ENCODE assay signal across 11 mouse cellular contexts in the genomic region with DNA sequence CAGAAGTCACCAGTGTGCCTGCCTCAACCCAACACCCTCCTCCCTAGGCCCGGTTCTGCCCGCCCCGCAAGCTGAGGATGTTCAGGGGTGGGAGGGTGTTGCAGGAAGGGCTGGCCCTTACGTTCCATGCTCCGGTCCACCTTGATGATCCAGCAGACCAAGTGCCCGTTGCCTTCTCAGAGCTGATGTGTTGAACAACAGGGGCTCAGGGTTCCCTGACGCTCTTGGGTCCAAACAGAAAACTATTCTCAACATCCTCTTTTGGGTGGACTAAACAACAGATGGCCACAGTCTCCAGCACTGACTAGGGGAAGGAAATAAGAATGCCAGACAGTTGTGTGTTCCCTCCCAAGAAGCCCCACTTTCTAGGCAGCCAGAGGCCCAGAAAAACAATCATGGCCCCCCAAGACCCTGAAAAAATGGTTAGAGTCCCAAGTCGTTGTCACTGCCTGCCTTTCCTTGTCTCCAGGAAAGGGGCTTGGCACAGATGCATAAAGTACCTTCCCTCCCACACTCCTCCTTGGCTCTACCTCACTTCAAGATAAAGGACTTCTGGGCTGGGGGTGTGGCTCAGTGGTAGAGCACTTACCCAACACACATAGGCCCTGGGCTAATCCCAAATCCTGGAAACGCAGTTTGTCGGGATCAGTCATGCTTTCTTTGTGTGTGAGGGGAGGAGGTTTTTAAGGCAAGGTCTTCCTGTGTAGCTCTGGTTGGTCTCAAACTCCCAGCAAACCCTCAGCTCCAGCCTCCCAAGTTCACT. TPM values are rescaled to one million over a fixed set of nuclear protein-coding genes. Genes with fewer than 3 reads are reported as not detected.
DNase-seq lines count a peak whose midpoint lies in the region; ATAC-seq and TF ChIP-seq lines count a peak whose summit lies in the region.
"Had no signal": no experiment of that assay in that cellular context is flagged by ENCODE, and none has a peak within 500 bp of the region (broad histone marks: within the 10 kb centered on the region; RNA-seq: fewer than 3 reads in every experiment).

No protein-coding gene starts in this region.

- 0 out of 2 replicates have a peak, but pooled peaks cover 3% of the 10 kb centered on the region for H3K27me3 ChIP-seq in lung, postnatal 0 days (replicated peaks; ENCODE audit: insufficient read depth, low read length)

- no peaks in the 10 kb centered on the region for H3K4me1 ChIP-seq in cortical plate, adult 2 months (ENCODE audit: control insufficient read depth, insufficient read depth, low read length)
- H3K4me1 ChIP-seq in lung, postnatal 0 days (ENCODE audit: insufficient read depth, low read depth, low read length) = peaks cover under 1% of the 10 kb centered on the region; the same call in 1 of the 2 replicates

- ATAC-seq in lung, postnatal 0 days = peak; percentile 87
- ATAC-seq: intestine, embryonic 16.5 days had no signal

- TF ChIP-seq POLR2A in cortical plate, adult 2 months (IDR thresholded peaks at IDR 0.05; ENCODE audit: extremely low read depth, insufficient read depth, low read length) = no peak

- peak; percentile 45 for DNase-seq in thymus, postnatal 14 days
- DNase-seq in thymus, postnatal 36 days = no peak
- peak; percentile 86 for DNase-seq in lung, postnatal 0 days (ENCODE audit: low spot score)
- DNase-seq in kidney, postnatal 4 days = no peak
- no peak for DNase-seq in frontal cortex, postnatal 10 days (ENCODE audit: low spot score in 2 of 2)
- no peak for DNase-seq in cerebellum, adult 9-10 months
- DNase-seq: cerebellum, adult 11-12 months; heart, postnatal 10 days had no signal

- H3K36me3 ChIP-seq in lung, postnatal 0 days (ENCODE audit: insufficient read depth, low read length) = no peaks in the 10 kb centered on the region
- H3K36me3 ChIP-seq: embryonic facial prominence, embryonic 15.5 days had no signal

- no peak overlapping the region for H3K4me3 ChIP-seq in cortical plate, adult 2 months (ENCODE audit: insufficient read depth, low read length)
- no peak overlapping the region for H3K4me3 ChIP-seq in lung, postnatal 0 days (ENCODE audit: low read depth, low read length)
- H3K4me3 ChIP-seq: embryonic facial prominence, embryonic 15.5 days had no signal

- 0 out of 2 replicates have a peak, but pooled peaks have one; percentile 23 for TF ChIP-seq EP300 in lung, postnatal 0 days (IDR thresholded peaks at IDR 0.05)

- H3K9ac ChIP-seq in lung, postnatal 0 days (replicated peaks; ENCODE audit: low read depth) = no peak overlapping the region
- H3K9ac ChIP-seq: embryonic facial prominence, embryonic 15.5 days had no signal

- H3K4me2 ChIP-seq in lung, postnatal 0 days (replicated peaks; ENCODE audit: low read depth, low read length) = no peak overlapping the region
- H3K4me2 ChIP-seq: embryonic facial prominence, embryonic 15.5 days had no signal

- no peaks in the 10 kb centered on the region for H3K9me3 ChIP-seq in lung, postnatal 0 days (ENCODE audit: low read length)
- H3K9me3 ChIP-seq: embryonic facial prominence, embryonic 15.5 days had no signal

- 0 out of 2 replicates have a peak overlapping the region, but pooled peaks have one; percentile 45 for H3K27ac ChIP-seq in cortical plate, adult 2 months (ENCODE audit: insufficient read depth, low read length)
- H3K27ac ChIP-seq in lung, postnatal 0 days (ENCODE audit: low read length) = no peak overlapping the region
- H3K27ac ChIP-seq: embryonic facial prominence, embryonic 15.5 days had no signal

- no peak for TF ChIP-seq CTCF in cortical plate, adult 2 months (IDR thresholded peaks at IDR 0.05; ENCODE audit: extremely low read depth, insufficient read depth, low read length)
- TF ChIP-seq CTCF in lung, postnatal 0 days (IDR thresholded peaks at IDR 0.05) = no peak

- 37% methylated on average over 10 of the region's 10 CpGs for WGBS in lung, postnatal 0 days

RNA-seq across cellular contexts. Expression of a gene that starts 6.3 kb away (rescaled TPM):
- 69.9 and 71.8 TPM in 2 replicates for polyA plus RNA-seq in cortical plate, adult 2 months (2012; rRNA removed)
- 38.7 and 43.1 TPM in 2 replicates for polyA plus RNA-seq in lung, postnatal 0 days (2015; fragmentation: Nextera tagmentation; extraction: Ambion mirVana)

RNA-seq across cellular contexts. Expression of a gene that starts 49.3 kb away (rescaled TPM):
- 106 and 125 TPM in 2 replicates for polyA plus RNA-seq in cortical plate, adult 2 months (2012; rRNA removed)
- polyA plus RNA-seq in lung, postnatal 0 days (2015; fragmentation: Nextera tagmentation; extraction: Ambion mirVana) = 15.4 and 17.2 TPM in 2 replicates

Comparison
In these comparisons a context has a peak if more than half of its experiments do, and no peak if none do; other contexts are left out.
1. DNase-seq: peak in thymus, postnatal 14 days (single experiment) and lung, postnatal 0 days (single experiment); none in thymus, postnatal 36 days (0 of 2), kidney, postnatal 4 days (0 of 2), frontal cortex, postnatal 10 days (0 of 2) and cerebellum, adult 9-10 months (single experiment).